Mouse (Mus musculus) intestine, embryonic 14.5 days (tissue): ENCODE data around the gene Cep57l1. TPM values are rescaled to one million over a fixed set of nuclear protein-coding genes. Genes with fewer than 3 reads are reported as not detected.

Source experiments
- ATAC-seq: fragments of 200-750 bp; cut with Nextera tagmentation; replicated peaks from 2 replicates; pipeline ENCODE4 v1.8.0; 2017; ENCODE audit warnings: low read depth, moderate number of reproducible peaks, moderate TSS enrichment, moderate library complexity; ENCODE audit not compliant: low FRiP score, low TSS enrichment
- DNase-seq: peaks from one replicate; pipeline ENCODE4 v3.0.0-alpha.2; 2018; ENCODE audit warnings: low spot score
- H3K27ac ChIP-seq: fragments of 300-500 bp; sonication (generic); 2 replicates; pipeline ENCODE4 v1.5.1; 2014; ENCODE audit warnings: low read depth, mild to moderate bottlenecking, control low read depth
- H3K27me3 ChIP-seq: fragments of 300-500 bp; sonication (generic); replicated peaks from 2 replicates; pipeline ENCODE4 v1.6.1; 2014; ENCODE audit warnings: low read length, control low read depth; ENCODE audit not compliant: control insufficient read depth, insufficient read depth
- H3K36me3 ChIP-seq: fragments of 300-500 bp; sonication (generic); 2 replicates; pipeline ENCODE4 v1.6.1; 2014; ENCODE audit warnings: low read length, control low read depth; ENCODE audit not compliant: control insufficient read depth, insufficient read depth
- H3K4me1 ChIP-seq: fragments of 300-500 bp; sonication (generic); replicated peaks from 2 replicates; pipeline ENCODE4 v1.6.1; 2014; ENCODE audit warnings: low read length, control low read depth, mixed read lengths; ENCODE audit not compliant: control insufficient read depth, insufficient read depth
- H3K4me2 ChIP-seq: fragments of 300-500 bp; sonication (generic); 2 replicates; pipeline ENCODE4 v1.6.1; 2014; ENCODE audit warnings: low read length
- H3K4me3 ChIP-seq: fragments of 300-500 bp; sonication (generic); 2 replicates; pipeline ENCODE4 v1.5.1; 2014; ENCODE audit warnings: low read depth, low read length, control low read depth, mixed read lengths
- H3K9ac ChIP-seq: fragments of 300-500 bp; sonication (generic); 2 replicates; pipeline ENCODE4 v1.6.1; 2014; ENCODE audit warnings: mild to moderate bottlenecking, low read length
- H3K9me3 ChIP-seq: fragments of 300-500 bp; sonication (generic); 2 replicates; pipeline ENCODE4 v1.6.1; 2016; ENCODE audit warnings: low read length, control low read depth; ENCODE audit not compliant: control insufficient read depth
- WGBS: fragments of 180-500 bp; shearing (Covaris S2); extraction: QIAGEN DNeasy Blood & Tissue Kit; methylation state at CpG from one replicate; pipeline ENCODE4 v1.1.7; 2014; 5-methylcytosine and 5-hydroxymethylcytosine counted together
- polyA plus RNA-seq: library from polyadenylated mRNA; unstranded; fragments of >200 nt; fragmentation: Nextera tagmentation; extraction: Ambion mirVana; gene quantifications from 2 replicates; pipeline ENCODE4 v1.2.1, GENCODE M21; 2014

The Cep57l1 gene
- polyA plus RNA-seq, 1 experiment from 2014 or later: 18.4 TPM

DNA sequence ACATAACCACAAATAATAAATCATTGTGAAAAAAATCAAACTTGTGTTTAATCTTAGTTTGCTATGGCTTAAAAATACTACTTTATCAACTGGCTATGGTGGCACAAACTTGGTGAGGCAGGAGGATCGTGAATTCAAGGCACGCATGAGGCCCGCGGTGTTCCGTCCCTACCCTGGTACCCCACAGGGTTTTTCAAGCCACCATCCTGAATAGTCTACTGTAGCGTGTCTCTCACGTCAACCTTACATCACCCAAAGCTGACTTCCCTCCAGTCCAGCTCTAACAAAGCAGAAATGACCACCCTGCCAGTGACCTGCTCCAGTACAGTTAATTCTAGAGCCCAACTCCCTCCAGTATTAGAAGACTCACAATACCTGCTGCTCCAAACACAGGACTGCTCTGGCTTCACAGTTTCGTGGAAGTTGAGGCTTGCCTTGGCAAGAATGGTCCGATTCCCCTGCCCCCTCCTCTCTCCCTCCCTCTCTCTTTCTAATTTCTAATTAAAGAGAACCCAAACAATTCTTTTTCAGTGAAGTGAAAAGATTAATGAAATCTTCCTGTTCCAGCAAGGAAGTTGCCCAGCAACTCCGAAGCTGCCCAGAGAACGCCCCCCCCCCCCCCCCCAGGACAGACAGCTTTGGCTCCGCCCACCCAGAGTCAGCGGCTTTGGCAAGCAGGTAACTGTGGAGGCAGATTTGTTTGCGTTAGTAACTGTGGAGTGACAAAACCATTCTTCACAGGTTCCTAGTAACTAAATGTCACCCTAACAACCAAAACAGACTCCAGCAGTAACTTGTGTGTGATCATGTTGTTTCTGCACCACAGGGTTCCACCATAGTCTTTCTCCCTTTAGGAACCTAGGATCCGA lies 93.4 kb downstream of the Cep57l1 start, which contains the start of gene Ccdc162:
Gene Ccdc162 (minus strand): TSS at position 606 of the 869 bp plus-strand sequence.
- Histone ChIP-seq H3K9ac (no peak within 1 kb of the TSS), H3K27me3 (no peaks in the 10 kb centered on the region), H3K4me1 (0 out of 2 replicates have a peak, but pooled peaks cover 4% of the 10 kb centered on the region), H3K36me3 (0 out of 2 replicates have a peak, but pooled peaks cover 5% of the 10 kb centered on the region), H3K9me3 (no peaks in the 10 kb centered on the region), H3K4me2 (no peak within 1 kb of the TSS), H3K4me3 (no peak within 1 kb of the TSS), H3K27ac (no peak within 1 kb of the TSS; the same call in 1 of the 2 replicates)
- ATAC-seq: no peak
- 59% methylated on average over 15 of the region's 15 CpGs for WGBS
- DNase-seq: no peak

DNA sequence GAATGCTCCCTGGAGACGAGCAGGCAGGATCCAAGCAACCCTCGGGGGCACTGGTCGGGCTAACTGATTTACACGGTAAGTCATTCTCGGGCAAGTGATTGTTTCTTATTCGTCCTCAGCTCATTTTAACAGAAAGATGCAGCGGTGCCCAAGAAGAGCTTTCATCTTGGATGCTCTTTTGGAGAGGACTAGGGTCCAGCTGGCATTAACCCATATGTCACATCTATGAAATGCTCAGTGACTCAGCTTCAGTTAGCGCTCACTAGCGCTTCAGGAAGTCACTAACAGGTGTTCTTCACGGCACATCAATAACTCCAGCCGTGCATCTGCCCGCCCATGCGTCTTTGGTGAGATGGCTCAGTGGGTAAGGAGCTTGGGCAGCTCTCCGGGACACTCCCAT lies 94.1 kb downstream of the Cep57l1 start:
- DNase-seq (no peak), ATAC-seq (no peak)
- no peaks in the 10 kb centered on the region for H3K27me3 ChIP-seq
- H3K4me2 ChIP-seq: no peak overlapping the region
- no peak overlapping the region for H3K9ac ChIP-seq
- 0 out of 2 replicates have a peak, but pooled peaks cover 5% of the 10 kb centered on the region for H3K36me3 ChIP-seq
- 93% methylated on average over 14 of the region's 14 CpGs for WGBS
- H3K9me3 ChIP-seq: no peaks in the 10 kb centered on the region
- H3K4me1 ChIP-seq: 0 out of 2 replicates have a peak, but pooled peaks cover 4% of the 10 kb centered on the region
- H3K4me3 ChIP-seq: no peak overlapping the region
- no peak overlapping the region for H3K27ac ChIP-seq

DNA sequence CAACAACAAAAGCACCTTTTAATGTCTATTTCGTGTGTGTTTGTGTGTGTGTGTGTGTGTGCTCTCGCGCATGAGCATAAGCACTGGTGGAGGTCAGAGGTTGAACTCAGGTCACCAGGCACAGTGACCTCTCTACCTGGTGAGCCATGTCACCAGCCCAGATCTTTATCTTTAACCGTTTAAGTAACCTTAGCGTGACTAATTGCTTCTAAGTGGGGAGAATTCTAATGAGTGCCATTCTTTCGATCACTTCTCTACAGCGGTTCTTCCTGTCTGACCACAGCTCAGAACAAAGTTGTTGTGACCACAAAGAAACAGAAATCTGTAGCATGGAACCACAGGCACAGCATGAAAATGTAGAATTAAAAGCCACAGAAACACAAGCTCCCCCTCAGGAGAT lies 98.2 kb downstream of the Cep57l1 start:
- Histone ChIP-seq H3K9ac (no peak overlapping the region), H3K27ac (no peak overlapping the region), H3K9me3 (no peaks in the 10 kb centered on the region), H3K27me3 (no peaks in the 10 kb centered on the region), H3K36me3 (no peaks in the 10 kb centered on the region), H3K4me2 (no peak overlapping the region), H3K4me1 (0 out of 2 replicates have a peak, but pooled peaks cover 3% of the 10 kb centered on the region), H3K4me3 (no peak overlapping the region)
- 72% methylated on average over 7 of the region's 7 CpGs for WGBS
- DNase-seq (no peak), ATAC-seq (no peak)

DNA sequence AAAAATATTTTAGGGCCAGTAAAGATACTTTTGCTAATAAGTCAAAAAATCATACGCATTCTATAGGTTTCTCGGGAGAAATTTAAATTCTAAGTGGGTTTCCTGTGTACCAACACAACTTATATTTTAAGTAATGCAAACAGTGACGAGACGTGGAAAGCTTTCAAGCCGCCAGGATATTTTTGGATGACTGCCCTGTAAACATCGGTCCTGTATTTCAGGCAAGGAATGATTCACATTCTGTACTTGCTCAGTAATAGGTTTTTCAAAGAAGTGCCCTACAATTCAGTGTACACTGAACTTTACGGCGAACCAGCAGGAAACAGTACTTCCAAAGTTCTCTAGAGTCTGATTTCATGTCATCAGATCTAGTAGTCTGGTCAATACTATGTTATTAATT lies 98.9 kb downstream of the Cep57l1 start:
- ATAC-seq (no peak), DNase-seq (no peak)
- no peak overlapping the region for H3K4me2 ChIP-seq
- H3K27ac ChIP-seq: no peak overlapping the region
- H3K36me3 ChIP-seq: no peaks in the 10 kb centered on the region
- H3K4me3 ChIP-seq: no peak overlapping the region
- H3K27me3 ChIP-seq: no peaks in the 10 kb centered on the region
- 82% methylated on average over 8 of the region's 8 CpGs for WGBS
- no peak overlapping the region for H3K9ac ChIP-seq
- H3K4me1 ChIP-seq: no peaks in the 10 kb centered on the region
- H3K9me3 ChIP-seq: no peaks in the 10 kb centered on the region

DNA sequence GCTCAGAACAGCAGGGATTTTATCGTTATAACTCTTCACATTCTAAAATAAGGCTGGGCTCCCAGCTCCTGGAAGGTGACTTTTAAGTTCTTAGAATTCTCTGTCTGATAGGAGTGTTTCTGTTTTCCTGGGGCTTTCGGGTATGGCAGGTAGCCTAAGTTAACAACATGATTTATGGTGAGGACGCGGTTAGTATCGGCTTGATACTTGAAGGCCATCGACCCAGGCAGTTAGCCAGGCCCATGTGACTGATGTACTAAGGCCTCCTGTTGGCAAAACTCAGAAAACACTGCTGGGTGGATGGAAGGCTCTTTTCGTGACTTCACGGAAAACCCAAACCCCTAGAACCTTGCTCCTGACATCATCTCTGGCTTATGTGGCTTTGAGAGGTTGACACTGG lies 100.3 kb downstream of the Cep57l1 start:
- no peak overlapping the region for H3K27ac ChIP-seq
- WGBS: 81% methylated on average over 8 of the region's 8 CpGs
- no peaks in the 10 kb centered on the region for H3K36me3 ChIP-seq
- H3K4me3 ChIP-seq: no peak overlapping the region
- H3K9ac ChIP-seq: no peak overlapping the region
- no peaks in the 10 kb centered on the region for H3K9me3 ChIP-seq
- H3K4me2 ChIP-seq: no peak overlapping the region
- H3K27me3 ChIP-seq: no peaks in the 10 kb centered on the region
- no peaks in the 10 kb centered on the region for H3K4me1 ChIP-seq
- ATAC-seq (no peak), DNase-seq (no peak)

DNA sequence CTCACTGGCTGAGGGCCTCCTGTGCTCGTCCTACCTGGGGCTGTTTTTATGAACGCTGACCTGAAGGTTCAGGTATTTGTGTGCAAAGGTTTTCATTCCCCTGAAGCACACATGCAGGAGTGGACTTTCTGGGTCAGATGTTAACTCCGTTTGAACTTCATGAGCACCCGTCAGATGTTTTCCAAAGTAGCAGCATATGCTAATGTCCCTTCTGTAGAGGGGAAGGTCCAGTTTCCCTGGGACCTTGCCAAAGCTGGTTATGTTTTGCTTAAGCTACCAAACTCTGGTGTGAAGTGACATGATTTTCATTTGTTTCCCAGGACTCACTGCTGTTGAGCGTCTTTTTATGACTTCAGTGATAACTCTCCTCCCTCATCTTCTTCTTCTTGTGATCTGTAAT lies 110.0 kb downstream of the Cep57l1 start:
- Histone ChIP-seq H3K4me1 (no peaks in the 10 kb centered on the region), H3K9ac (no peak overlapping the region), H3K27ac (no peak overlapping the region), H3K4me2 (no peak overlapping the region), H3K27me3 (no peaks in the 10 kb centered on the region), H3K9me3 (no peaks in the 10 kb centered on the region), H3K36me3 (no peaks in the 10 kb centered on the region), H3K4me3 (no peak overlapping the region)
- no peak for DNase-seq
- 84% methylated on average over 5 of the region's 5 CpGs for WGBS
- no peak for ATAC-seq

DNA sequence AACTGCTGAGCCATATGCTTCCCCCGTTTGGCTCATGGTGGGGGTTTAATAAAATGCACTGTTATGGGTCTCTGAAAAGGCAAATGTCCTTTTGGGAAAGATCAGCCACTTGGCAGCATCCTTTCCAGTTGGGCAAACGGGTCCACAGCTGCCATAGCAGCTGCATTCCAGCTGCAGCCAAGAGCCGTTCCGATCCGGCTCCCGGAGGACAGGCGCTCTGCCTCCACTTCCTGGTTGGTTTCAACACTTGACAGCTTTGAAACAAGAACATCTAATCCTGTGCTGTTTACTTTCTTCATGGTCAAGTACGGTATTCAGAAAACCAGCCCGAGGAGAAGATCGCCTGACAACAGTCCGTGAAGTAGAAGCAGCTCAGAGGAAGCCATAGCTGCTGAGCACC lies 112.6 kb downstream of the Cep57l1 start:
- Histone ChIP-seq H3K4me1 (no peaks in the 10 kb centered on the region), H3K9ac (no peak overlapping the region), H3K9me3 (no peaks in the 10 kb centered on the region), H3K4me2 (no peak overlapping the region), H3K4me3 (no peak overlapping the region), H3K27me3 (no peaks in the 10 kb centered on the region), H3K36me3 (no peaks in the 10 kb centered on the region), H3K27ac (no peak overlapping the region)
- 58% methylated on average over 11 of the region's 11 CpGs for WGBS
- DNase-seq (no peak), ATAC-seq (no peak)

DNA sequence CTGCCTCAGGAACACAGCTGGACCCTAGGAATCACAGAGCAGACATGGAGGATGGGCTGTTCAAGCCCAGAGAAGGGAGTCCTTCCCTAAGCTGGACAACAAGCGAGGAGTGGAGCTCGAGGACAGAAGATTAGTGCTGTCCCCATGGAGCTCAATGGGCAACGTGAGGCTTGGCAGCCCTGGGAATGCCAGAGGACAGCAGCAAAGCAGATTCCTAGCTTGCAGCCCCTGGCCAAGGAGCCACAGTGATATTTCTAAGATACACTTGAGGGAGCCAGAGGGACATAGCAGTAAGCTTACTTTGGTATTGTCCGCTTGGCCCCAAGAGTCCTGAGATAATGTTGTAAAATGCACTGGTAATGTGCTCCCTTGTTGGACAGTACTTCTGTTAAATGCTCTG lies 118.7 kb downstream of the Cep57l1 start:
- H3K4me1 ChIP-seq: no peaks in the 10 kb centered on the region
- no peak overlapping the region for H3K9ac ChIP-seq
- H3K9me3 ChIP-seq: 0 out of 2 replicates have a peak, but pooled peaks cover 2% of the 10 kb centered on the region
- no peak overlapping the region for H3K27ac ChIP-seq
- WGBS: 75% methylated on average over 4 of the region's 4 CpGs
- DNase-seq (no peak), ATAC-seq (no peak)
- H3K4me2 ChIP-seq: no peak overlapping the region
- H3K4me3 ChIP-seq: no peak overlapping the region
- H3K36me3 ChIP-seq: no peaks in the 10 kb centered on the region
- H3K27me3 ChIP-seq: no peaks in the 10 kb centered on the region
